Mouse (Mus musculus) mature B cell (primary cell): ENCODE measurements around the gene Edf1.

Source experiments
- in situ Hi-C: fragments of 300-500 bp; cut with MboI; formaldehyde crosslinking; loops from 2 replicates; pipeline ENCODE4 v1.14.3; 2019

Edf1 gene

DNA sequence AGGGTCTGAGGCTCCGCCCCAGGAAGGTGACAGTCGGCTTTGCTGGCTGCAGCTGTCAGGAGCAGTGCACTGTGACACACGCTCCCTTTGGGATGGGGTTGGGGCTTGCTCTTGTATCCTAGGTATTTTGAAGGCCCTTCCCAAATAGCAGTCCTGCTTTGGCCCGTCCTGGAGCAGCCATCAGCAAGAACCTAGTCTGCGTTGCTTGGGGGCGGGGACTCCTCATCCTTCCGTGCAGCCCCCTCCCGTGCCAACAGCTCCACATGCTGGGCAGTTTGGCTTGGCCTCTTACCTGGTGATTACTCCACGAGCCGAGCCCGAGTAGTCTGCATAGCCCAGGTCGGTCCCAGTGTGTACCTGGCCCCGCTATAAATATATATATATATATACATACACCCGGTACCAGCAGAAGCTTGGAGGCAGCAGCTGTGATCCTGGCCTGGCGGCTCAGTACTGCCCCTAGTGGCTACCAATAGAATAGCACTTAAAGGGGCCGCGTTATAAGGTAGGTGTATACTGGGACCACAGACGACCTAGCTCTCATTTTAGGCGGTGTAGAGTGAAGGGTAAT, 23.7 kb downstream of the Edf1 start, which contains the start of gene Ajm1:
Gene Ajm1, minus strand, starts transcription at position 464 of the 571 bp plus-strand sequence.
- in situ Hi-C loops, result no loop called here

DNA sequence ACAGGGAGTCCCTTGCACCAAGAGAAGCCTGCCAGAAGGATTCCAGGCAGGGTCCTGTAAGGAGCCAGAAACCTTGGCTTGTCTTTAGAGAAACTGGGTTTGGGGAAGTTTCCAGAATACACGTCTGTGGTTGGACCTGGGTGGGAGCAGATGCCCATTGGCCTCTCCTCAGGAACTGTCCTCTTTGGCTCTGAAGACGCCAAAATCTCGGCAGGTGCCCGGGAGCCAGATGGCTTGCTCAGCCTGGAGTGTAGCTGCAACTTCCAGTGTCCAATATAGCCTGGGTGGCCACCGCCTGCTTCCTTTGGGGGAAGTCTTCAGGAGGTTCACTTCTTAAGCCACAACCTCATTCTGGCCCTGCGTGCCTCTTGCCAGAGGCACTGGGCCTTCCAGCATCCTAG, 24.3 kb downstream of the Edf1 start:
- in situ Hi-C loops, result no loop called here

DNA sequence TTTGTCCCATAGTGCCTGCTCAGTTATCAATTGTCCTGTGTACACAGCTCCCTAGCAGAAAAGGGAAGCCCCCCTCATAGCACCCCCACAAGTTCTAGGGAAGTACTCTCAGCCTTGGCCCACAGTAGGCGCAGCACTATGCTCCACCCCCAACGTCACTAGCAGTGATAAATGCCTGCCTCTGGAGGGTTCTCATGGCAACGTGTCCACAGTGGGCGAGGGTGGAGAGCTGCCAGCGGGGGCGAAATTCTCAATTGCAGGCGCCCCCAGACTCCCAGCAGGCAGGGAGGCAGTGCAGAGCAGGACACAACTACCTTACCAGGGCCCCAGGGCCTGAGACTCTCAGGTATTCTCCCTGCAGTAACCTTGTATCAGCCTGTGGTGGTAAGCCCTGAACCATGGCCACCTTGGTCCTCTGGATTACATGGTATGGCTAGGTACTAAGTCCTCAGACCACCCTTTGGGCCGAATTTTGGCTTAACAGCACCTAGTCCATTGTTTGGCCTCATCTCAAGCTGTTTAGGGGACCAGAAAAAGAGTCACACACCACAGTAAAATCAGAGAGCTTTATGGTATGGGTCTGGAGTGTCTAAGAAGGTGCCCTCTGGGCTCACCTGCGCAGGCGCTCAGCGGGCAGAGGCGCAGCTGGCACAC, 24.9 kb downstream of the Edf1 start:
- in situ Hi-C loops, result no loop called here

DNA sequence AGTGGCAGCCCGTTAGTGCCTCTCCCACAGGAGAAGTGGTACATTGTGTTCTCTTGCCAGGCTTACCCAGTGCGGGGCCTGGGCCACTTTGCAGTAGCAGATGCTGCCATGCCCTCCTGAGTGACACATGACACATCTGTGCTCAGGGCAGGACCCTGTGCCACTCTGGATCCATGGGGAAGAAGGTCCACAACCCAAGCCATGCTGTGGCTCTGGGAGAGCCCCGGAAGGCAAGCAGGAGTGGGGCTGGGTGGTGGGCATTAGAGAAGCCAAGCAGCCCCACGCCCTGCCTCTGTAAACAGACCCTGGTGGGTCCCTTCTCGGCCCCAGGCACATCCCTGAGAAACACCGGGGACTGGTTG, 25.5 kb downstream of the Edf1 start:
- in situ Hi-C loops, result no loop called here

DNA sequence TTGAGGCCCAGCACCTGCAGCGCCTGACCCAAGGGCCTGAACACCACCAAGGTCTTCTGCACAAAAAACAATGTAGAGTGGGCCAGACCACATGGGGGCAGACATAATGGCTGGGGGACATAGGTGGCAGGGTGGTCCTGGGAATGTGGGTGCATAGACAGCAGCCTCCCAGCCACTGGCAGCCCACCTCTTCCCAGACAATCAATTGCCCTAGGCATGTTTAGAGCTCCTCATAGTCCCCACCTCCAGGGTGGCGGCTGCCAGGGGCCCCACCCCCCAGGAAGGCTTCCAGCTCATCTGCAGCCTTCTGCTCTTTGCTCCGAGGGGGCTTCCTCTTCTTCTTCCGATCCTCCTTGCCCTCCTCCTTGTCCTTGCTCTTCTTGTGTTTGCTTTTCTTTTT, 25.9 kb downstream of the Edf1 start:
- in situ Hi-C loops, result no loop called here

DNA sequence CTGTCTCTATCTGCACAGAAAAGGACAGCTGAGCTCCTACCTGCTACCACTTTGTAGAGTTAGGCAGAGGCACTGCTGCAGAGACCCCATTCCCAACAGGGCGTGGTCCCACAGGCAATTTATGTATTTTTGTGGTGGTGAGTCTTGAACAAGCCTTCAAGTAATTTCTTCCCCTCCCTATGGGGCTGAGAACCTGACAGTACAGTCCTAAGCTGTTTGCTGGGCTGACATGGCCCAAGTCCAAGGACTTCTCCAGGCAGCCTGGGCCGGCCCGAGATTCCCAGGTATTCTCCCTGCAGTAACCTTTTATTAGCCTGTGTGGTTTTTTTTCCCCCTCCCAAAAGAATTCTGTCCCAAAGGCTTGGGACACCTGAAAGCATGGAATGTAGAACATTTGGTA, 26.5 kb downstream of the Edf1 start:
- in situ Hi-C loops, result no loop called here

DNA sequence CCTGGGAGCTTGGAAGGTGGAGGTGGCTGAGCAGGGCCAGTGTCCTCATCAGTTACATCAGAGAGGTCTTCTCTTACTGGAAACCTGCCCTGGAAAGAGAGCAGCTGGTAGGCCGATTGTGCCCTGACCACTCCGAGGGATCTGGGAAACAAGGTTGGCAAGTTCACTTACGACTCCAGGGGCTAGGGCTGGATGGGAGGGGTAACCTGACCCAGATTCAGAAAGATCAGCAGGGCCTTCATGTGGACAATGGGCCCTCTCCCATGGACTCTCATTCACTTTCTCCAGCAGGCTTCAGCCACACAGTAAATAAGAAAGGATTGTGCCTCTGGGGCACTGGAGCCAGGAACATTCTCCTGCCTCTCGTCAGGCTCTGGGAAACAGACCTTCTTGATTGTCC, 27.2 kb downstream of the Edf1 start:
- in situ Hi-C loops, result no loop called here

DNA sequence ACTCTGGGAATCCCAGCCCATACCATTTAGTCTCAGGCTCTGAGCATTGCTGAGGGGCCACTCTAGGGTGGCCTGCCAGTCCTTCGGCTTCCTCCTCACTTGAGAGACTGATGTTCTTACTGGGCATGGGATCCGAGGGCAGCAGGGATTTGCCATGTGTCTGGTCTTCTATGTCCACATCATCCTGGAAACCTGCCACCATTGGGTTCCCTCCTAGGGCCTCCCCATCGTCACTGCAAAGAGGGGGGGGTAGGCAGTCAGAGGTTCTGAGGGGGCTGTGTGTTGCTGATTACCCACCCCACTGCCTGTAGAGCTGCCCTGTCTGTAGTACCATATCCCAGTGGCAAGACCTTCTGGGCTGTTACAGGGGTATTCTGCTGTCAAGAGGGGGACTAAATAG, 28.0 kb downstream of the Edf1 start:
- in situ Hi-C loops, result no loop called here

DNA sequence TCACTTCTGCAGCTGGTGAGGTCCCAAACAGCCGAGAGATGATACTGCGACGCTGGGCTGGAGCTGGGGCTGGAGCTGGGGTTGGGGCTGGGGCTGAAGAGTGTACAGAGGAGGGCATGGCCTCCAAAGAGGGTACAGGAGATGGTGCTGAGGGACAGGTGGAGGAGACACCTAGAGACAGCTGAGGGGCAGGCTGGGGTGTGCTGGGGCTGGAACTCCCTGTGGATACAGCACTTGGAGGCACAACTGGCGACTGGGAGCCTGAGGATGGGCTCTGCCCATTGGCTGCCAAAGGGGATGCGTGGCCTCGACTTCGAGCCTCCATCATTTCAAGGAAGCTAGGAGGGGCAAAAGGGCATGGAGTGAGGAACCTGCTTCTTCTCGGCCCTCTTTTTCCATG, 29.6 kb downstream of the Edf1 start:
- in situ Hi-C loops, result no loop called here

DNA sequence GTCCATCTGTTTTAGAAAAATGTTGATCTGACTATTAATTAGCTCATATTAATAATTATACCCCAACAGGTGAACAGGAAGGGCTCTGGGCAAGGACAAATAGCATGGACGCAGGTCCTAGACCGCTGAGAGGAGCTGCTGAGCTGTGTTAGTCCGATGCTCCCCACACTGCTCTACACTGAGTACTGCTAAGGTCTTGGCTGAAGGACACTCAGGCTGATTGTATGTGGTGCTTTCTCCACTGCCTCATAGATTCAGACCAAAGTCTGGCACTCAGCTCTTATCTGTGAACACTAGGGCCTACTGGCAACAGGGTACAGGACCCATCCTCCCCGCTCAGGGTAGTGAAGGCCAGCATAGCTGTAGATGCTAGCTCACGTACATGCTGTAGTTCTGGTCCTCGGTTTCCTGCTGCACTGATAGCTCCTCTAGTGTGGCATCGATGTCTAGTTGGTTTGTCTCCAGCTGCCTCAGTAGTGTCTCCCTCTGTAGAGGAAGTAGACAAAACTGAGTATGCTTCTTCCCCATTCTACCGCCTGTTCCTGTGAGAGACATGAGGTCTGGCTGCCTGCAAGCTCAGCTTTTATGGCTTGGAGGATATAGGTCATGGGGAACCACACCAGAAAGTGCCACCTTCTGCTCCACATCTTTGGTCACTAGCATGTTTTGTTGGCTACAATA, 30.7 kb downstream of the Edf1 start:
- in situ Hi-C loops, result no loop called here

DNA sequence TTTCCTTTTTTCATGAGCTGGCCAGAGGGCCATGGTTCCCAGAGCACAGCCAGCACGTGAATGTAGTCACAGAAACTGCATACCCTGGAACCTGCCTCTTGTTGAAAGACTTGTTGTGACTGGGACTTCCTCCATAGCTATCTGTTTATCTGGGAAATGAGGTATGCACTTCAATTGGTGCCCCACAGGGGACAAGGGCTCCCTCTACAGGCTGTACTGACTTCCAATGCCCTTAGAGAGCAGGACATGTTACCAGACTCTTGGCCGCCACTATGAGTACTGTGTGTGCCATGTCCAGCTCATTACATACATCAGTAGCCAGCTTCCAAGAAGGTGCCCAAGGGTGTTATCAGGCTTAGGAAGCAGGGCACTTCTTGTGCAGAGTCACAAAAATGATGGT, 34.2 kb downstream of the Edf1 start:
- in situ Hi-C loops, result no loop called here

DNA sequence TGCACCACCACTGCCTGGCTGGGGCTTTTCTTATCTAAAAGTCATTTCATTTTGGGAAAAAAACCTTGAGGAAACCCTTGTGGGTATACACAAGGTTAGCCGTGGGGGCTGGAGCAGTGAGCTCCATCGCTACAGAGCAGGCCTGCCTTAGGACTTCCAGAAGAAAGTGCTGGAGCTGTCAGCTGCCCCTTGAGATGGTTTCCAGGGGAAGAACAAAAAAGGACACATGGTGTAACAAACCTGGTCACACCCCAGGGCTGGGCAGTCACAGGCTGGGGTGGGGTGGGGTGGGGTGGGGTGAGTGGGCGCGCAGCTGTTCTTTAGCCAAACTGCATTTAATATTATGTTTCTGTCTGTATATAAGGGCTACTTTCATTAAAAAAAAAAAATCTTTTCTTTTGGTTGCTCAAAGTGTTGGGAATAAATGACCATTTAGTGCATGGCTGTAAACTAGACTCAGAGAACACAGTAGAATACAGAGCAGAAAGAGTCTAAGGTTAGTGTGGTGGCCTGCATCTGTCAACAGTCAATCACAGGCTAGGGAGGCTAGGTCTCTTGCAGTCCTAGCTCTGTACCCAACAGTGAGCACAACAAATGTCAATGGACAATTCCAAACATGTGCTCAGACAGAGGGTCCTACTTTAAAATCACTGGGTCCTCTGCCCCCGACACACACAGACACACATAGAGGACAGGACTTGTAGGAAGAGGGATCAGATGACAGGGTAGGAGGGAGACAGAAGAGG, 39.3 kb downstream of the Edf1 start:
- in situ Hi-C loops, result no loop called here

DNA sequence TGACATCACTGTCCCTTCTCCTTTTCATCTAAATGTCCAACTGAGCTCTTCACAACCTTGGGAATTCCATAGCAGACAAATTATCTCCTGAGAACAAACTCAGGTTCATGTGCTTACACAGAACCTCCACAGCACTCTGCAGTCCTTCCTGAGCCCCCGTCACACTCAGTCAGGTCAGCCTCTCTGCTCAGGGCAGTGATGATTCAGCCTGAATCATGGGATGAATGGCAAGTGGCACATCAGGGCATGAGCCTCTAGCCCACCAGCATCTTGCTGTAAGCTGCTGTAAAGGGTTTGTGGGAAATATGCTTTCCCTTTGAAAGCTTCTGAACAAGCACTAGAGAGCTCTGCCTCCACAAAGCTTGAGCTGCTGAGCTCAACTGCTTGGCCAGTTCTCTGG, 41.1 kb downstream of the Edf1 start:
- in situ Hi-C loops, result no loop called here

DNA sequence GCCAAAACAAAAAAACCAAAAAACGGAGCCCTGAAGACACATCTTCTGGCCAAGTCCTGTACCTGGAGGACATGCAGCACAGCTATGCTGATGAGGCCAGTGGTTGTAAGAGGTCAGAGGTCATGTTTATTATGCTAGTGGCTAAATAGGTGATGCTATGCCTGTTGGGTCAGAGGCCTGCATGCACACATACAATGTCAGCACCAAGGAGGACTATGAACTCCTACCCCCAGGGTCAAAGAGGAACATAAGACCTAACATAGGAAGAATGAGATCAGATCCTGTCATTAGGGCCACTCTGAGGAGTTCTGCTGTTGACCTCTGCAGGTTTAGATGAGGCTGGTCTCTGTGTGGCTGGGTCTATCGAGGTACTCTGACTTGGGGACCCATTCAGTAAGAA, 42.4 kb downstream of the Edf1 start:
- in situ Hi-C loops, result no loop called here

DNA sequence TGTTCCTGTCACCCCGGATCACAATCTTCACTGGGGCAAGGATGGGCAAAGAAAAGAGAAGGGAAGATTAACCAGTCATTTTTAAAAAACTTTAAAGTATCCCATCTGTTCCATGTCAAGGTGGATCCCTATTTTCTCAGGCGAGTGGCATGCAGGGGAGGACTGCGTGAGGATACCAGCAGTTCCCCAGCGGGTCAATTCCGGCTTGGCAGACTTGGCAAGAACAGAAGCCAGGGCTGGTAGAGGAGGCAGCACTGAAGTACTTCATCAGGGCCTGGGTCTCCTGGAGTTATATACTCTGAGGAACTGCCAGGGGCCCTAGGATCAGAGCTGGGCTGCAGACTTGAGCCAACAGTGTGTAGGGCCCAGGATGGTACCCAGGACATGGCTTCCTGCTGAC, 44.9 kb downstream of the Edf1 start:
- in situ Hi-C loops, result no loop called here

DNA sequence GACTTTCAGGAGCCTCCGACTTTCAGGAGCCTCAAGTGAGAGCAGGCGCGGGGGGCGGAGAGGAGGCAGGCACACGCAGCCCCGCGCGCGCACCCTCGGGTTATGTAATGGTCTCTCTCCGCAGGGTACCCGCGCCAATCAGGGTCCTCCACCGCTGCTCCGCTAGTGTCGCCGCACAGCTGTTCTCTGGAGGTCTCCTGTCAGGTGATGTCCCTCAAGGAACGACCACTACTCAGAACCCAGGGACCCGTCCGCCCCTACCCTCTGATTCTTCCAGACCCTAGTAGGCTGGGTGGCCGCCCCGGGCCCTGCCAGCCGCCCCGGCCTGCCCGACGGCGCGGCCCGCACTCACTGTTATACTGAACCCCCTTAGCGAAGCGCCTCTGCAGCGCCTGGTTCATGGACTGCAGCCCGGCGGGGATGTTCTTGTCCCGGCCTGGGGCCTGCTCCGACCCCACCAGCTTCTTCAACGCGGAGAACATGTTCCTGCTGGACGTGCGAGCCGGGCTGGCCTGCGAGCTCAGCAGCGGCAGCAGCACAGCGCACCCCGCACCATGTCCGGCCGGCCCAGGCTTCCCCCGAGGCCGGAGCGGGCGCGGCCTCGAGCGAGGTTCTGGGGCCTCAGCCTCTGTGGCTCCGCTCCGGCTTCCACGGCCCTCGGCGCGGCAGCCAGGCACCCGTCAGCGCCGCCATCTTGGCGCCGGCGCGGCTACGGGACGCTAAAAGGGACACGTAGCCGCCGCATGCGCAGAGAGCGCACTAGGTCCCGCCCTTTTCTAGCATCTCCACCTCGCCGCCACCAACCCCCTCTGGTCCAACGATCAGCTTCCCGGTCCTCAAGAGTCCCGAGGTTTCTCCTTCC, 50.3 kb downstream of the Edf1 start, which contains the start of gene Rabl6:
Gene Rabl6, minus strand, starts transcription at position 761 of the 862 bp plus-strand sequence.
- in situ Hi-C loops, result no loop called here

DNA sequence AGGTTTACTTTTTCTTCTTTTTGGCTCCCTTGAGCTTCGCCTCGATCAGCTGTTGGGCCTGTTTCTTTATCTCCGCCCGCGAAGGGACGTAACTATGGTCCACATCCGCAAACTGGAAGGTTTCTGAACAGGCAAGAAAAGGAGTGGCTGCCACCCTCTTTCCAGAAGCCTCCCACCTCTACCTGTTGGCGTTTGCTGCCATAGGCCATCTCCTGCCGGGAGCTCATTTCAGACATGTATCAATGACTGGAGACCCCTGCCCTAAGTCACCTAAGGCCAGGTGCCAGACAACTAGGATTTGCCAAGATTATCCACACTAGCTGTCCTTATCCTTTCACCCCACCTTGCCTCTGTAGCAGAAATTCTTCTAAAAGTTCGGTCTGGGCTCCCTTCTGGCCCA, 51.0 kb downstream of the Edf1 start:
- in situ Hi-C loops, result no loop called here
